Mouse (Mus musculus) neutrophil, adult 5-6 weeks (primary cell): ENCODE results near the gene Samhd1. TPM values are rescaled to one million over a fixed set of nuclear protein-coding genes. Genes with fewer than 3 reads are reported as not detected.

ENCODE experiments used
- ATAC-seq: fragments of 151-379, 151-347 bp; 2 replicates; pipeline ENCODE4 v1.8.0; 2017; ENCODE audit warnings: mild to moderate bottlenecking, moderate TSS enrichment; ENCODE audit not compliant: insufficient number of reproducible peaks, poor library complexity, low FRiP score, severe bottlenecking; ENCODE audit errors: extremely low read depth
- total RNA-seq: library from RNA; stranded (forward); fragments of 200-1000 nt; gene quantifications from 2 replicates; pipeline ENCODE4 v1.2.3, GENCODE M21; 2017

Gene Samhd1
- total RNA-seq, 1 experiment from 2014 or later = 1,994 TPM

DNA sequence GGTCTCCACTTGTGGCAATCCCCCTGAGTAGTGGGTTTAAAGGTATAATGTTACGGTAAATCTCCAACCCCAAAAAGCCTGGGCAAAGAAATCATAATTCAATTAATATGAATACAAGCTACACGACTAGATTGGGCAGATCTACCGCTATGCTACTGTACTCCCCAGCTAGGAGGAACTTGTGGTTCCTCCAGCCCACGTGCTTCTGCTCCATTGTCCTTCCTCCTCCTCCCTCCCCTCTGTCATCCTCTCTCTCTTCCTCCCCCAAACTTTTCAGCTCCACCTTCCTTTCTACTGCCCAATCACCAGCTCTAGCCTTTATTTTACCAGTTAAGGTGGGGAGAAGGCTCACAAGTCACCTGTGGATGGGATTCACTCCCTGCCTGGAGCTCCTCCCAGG lies 26.8 kb downstream of the Samhd1 start:
- peak; percentile 51; the same call in 1 of the 2 replicates for ATAC-seq

DNA sequence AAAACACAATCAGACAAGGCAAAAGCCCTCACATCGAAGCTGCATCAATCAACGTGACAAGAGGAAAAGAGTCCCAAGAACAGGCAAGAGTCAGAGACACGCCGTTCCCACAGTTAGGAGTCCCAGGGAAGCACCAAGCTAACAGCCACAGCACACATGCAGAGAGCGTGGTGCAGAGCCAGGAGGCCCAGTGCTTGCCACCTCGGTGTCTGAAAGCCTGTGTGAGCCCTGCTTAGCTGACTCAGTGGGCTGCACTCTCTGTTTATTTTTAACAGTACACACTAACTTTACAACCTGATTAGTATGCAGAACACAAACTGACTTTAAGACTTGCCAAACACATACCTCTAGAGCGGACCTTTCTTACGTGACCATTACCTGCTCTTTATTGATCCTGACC lies 30.6 kb downstream of the Samhd1 start:
- ATAC-seq = no peak

DNA sequence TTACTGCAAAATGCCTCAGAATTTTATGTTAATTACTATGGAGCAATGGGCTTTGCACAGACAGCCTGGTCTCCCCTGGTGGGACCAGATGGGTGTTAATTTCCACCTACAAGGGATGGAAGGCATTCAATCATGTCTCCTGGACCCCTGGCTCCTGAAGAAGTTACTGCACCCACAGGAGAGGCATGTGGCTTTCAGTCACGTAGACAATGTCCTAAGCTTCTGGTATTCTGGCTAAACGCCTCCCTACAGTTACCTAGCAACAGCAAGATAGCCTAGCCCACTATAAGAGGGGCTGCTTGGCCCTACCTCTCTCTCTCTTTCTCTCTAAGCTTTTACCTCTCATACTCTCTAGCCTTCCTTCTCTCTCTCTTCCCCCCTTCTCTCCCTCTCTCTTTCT lies 32.8 kb downstream of the Samhd1 start:
- ATAC-seq = no peak

DNA sequence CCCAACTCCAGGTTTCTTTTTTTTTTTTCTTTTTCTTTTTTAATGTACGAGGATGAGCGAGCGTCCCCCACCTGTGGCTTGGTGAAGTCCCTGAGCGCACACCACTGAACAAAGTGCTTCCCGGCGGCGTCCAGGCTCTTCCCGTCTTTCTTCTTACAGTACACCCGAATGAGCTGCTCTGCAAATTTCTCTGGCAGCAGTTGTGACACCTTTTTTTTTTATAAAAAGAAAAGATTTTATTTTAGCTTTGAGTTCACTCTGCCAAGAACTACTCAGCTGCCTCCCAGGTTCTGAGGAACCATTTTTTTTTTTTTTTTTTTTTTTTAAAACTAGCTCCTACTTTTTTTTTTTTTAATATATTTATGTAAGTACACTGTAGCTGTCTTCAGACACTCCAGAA lies 33.4 kb downstream of the Samhd1 start:
- ATAC-seq = no peak

DNA sequence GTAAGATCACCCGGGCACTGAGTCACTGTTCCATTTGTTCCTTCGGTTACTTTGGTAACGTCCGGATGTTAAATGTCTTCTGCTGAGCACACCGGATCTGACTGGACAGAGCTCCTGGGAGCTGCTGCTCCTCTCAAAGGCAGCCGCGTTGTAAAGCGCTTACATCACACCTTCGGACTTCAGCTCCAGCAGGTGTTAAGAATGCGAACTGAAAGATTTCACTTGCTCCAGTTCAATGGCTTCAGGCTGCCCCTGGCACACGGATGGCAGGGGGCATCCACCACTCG lies 34.8 kb downstream of the Samhd1 start:
- no peak for ATAC-seq

DNA sequence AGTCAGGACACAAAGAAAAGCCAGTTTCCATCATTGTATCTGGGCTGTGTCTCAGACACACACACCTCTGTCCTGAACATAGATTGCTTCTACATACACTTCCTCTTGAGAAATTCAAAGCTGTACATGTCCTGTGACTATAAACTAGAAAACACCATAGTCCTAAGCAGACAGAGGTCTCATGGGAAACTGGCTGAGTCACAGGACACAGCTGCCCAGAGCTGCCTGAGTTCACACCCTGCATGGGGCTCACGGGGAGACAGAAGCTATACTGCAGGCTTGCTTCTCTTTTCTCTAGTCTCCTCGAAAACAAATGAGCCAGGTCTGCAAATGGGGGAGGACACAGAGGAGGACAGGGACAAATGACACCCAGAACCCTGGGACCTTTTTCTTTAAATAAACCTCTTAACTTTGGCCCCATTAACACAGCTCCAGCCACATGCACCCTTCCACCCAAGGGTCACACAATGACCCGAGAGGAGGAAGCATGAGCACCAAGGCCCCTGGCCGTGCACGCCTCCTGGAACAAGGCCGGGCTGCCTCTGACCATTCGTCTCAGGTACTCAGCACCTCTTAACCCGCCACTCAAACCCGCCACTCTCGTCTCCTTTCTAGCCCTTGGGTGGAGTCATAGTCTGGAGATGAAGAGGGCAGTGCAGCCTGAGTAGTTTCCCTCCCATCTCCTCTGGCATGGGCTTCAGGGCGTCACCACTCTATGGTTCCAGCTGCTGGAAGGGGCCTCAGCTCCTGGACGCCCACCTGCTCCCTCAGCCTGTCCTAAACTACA lies 35.3 kb downstream of the Samhd1 start:
- ATAC-seq = no peak

DNA sequence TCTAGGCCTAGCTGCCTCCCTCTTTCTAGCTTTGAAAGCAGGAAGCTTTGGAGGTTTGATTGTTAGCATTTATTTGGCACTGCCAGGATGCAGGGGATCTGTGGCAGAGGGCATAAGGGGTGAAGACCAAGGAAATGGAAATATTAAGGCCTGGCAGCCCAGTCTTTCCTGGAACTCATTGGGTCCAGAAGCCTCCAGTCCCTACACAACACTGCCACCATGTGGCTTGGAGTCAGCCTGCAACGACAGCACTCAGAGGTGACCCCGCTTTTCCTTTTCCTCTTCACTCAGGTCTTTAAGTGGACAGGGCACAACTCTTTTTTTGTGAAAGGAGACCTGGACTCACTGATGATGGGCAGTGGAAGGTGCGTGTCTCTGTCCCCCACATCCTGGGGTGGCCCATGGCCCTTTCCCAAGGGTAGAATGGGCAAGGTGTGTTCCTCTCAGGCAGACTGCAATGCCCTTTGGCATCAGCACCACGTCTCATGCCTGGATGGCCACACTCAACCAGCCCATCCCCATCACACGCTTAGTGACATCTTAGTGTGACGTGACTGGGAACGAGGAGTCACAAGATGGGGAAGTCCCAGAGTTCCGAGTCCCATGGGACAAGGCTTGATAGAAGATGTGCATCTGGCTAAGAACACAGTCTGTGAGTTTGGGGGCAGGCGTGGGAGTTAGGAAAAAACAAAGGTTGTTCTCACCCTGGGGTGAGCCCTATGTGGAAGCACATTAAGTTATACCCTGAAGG lies 39.9 kb downstream of the Samhd1 start:
- no peak; the same call in 1 of the 2 replicates for ATAC-seq

DNA sequence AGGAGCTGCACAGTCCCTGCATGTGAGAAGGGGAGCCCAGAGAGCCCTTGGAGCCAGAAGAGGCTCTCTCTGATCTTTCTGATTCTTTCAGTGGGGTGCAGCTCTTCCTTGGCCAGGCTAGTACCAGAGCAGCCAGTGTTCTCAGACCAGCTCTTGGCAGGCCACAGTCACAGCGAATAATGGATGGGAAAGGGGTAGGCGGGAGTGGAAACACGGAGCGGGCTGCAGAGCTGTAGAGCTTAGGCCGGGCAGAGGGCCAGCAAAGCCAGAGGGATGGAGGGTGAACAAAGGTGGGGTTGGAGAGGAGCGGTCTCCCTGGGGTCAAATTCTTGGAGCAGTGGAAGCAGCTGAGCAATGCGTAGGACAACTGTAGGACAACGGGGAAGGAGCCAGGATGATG lies 43.0 kb downstream of the Samhd1 start:
- no peak for ATAC-seq

DNA sequence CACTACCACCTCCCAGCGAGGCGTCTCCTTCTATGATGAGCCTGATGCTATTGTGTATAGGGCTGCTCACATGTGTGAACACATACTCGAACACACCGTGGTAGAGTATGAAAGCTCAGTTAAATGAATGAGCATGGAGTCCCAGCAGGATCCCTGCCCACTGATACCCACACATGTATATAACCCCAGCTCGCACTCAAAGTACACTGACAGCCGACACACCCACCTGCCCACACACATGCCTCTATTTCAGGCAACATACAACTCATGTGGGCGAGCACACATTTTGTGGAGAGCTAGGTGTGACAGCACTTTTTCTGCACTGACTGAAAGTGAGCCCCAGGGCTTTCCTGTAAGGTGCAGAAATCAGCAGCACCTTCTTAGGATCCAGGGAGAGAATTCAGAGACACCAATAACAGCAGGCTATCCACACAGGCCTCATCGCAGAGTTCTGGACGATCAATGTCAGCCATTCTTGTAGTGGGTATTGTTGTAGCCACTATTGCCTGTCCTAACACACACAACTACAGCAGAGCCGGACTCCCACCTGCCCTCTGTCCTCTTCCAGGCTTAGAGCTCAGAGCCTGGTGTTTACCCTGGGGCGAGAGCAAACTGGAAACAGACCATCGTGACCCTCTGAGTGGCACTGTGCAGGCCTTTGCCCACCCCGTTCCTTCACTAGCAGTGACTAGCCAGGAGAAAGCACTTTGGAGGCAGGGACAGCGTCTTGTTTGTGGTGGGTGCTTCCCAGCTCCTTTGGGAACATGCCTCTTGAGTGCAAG lies 47.3 kb downstream of the Samhd1 start:
- no peak for ATAC-seq

DNA sequence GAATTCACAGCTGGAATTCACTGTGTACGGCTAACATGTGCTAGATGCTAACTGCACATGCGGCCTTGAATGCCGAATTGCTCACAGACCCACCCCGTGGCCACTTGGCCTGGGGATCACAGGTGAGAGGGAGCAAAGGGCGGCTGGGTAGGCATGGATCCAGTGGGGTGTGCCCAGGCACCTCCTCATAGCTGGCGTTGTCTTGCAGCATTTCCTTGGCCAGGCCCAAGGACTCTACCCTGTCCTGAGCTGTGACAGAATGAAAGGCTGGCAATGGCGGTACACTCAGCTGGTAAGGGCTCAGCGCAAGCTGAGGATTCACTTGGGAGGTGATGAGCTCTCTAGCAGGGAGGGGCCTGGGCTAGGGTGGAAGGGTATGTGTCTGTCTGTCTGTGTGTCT lies 48.3 kb downstream of the Samhd1 start, which contains the start of gene Tldc2:
Tldc2 (plus strand) TSS at position 260 of the 400 bp plus-strand sequence.
- ATAC-seq = no peak

DNA sequence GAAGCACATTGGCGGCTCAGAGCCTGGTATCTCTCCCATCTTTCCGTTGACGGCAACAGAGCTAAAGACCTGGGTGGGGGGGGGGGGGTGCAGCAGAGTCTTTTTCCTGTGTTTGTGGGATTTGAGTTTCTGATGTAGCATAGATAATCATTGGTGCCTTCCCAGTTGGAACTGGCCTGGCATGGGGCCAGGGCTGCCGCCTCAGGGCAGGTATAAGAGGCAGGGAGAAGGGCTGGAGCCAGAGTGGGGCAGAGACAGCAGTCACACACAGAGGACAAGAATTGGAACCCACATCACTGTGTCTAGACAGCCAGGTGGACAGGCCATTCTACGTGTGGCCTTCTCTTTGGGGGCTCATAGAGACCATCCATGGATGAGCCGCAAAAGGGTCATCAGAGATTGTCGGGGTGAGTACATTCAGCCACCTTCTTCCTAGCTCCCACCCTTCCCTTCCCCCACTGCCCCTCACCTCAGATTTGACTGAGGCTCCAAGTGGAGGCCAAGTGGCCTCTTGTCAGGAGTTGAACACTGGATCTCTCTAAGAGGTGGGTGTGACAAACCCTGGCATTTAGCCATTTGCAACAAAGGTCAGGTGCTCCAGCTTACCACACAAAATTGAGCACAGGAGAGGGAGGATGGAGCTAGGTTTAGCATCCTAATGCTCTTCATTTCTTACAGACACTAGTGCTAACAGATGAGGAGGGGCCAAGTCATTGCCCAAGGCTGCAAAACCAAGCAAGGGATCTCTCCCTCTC lies 50.1 kb downstream of the Samhd1 start:
- ATAC-seq = no peak

DNA sequence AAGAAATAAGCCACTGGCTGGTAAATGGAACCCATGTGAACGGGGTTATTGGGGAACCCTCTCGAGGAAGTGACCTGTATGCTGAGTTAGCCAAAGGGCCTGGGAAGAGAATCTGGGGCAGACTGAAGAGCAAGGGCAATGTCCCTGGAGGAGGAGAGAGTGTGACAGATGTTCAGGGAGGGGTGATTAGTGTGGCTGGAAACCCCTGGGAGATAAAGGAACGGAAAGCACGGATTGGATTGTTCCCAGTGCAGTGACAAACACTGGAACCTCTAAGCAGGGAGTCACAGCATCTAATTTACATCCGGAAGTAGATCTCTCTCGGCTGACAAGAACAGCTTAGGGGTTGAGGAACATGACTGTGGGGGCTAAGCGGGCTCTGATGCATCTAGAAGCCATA lies 53.1 kb downstream of the Samhd1 start:
- ATAC-seq = no peak

DNA sequence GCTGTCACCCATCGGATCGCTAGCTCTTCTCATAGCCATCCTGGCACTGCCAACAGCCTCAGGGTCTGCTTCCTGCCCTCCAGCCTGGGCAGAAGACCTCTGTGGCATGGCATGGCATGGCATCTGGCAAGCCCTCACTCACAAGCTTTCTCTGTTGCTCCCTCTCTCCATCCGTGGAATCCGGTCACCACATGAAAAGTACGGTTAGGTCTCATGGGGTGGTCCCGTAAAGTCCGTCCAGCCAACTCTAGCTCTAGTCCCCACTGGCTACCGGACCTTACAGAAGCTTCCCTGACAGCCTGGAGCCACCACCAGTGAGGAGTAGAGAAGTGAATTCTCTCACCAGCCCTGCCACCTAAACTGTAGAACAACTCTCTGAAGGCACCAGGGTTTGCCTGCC lies 53.7 kb downstream of the Samhd1 start:
- no peak for ATAC-seq

DNA sequence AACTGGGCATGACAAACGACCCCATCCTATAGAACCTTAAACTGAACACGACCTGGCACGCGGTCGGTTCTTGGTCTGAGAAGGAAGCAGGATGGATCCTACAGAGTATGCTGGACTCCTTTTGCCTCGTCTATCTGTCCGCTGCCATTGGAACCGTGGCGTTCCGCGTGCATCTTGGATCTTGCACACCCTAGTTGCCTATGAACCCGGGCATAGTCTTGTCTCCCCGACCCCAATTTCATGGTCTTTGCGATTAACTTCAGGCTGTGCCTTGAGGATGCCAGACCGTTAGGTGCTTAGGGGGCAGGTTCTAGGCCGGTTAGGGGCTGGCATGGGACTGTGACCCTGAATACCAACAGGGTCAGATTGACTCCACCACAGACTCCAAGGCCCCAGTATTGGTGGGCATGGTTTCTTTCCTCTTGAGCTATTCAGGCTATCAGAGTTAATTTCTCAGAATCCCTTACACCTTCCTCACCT lies 55.3 kb downstream of the Samhd1 start:
- no peak for ATAC-seq

DNA sequence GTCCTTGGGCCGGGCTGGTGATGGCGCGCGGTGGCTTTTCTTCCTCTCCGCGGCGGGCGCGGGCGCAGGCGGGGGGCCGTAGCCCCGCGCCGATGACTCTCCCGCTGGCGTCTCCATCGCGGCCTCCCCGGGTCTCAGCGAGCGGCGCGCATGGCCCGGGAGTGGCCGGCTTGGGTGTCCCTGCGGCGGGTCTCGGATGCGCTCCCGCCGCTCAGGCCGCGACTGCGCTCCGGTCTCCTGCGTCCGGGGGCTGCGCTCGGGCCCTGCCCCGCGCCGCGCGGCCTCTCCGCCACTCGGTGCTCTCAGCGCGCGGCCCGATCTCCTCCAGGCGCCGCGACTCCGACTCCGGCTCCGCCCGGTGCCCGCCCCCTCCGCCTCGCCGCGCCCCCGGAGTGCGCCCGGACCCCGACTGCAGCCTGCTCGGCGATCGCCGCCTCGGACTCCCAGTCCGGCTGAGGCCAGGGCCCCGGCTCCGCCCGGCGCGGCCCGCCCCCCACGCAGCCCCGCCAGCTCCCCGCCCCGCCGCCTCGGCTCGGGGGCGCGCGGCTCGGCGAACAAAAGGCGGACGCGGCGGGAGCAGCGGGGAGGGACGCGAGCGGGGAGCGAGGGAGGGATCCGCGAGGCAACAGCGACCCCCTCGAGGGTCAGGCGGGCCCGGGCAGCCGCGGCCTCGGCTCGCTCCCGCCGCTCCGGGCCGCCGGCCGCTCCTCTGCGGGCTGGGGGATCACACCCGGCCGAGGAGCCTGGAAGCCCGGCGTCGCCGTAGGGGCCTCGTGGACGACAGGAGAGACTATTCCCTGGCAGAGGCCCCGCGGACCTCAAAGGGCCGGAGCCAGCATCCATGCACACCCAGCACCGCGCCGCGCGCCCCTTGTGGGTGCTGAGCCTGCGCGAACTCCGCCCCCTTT lies 56.0 kb downstream of the Samhd1 start, which contains the start of gene Soga1:
Soga1 (minus strand) TSS at position 462 of the 908 bp plus-strand sequence.
- no peak for ATAC-seq

DNA sequence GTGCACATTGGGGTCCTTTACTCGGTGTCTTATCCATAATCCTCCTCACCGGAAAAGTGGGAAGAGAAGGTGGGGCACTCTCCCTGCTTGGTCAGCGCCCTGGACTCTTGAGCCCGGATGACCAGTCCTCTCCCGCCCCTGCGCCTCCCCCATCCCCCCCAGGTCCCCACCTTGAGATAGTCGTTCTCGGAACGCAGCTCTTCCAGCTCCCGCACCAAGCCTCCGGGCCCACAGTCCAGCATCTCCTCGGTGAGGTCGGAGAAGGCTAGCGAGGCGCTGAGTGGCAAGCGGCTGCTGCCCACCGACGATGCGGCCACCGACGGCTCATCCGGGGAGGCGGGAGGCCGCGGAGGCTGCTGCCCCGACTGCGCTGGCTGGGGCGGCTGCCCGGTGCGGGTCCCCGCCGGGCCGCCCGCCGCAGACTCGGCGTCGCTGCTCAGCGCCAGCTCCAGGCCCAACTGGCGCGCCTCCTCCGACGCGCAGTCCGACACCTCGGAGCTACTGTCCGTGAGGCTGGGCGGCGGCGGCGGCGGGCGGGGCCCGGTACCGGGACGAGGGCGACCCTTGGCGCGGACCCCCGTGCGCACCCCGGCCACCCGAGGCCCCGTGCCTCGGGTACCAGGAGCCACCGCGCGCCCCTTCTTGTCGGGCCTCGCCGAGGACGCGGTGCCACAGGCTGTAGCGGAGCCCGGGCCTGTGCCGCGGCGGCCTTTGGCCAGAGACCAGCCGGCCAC lies 56.8 kb downstream of the Samhd1 start:
- ATAC-seq = no peak

DNA sequence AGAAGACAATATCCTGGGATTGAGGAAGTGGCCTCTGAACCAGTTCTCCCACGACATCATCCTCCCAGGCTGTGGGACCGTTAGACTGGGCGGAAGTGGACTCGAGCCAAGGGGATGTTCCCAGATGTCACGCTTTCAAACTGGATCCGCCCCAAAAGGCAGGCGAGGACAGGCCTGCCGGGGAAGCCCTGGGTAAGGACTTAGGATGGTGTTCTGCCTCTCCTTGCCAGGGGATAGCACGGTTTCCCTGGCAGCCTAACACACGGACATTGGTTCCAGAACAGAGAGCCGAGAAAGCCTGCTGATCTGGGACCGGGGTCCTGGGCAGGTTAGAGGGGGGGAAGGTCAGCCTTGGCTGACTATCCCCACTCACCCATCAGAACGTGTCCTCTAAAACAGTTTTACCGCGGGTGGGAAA lies 57.4 kb downstream of the Samhd1 start:
- ATAC-seq = no peak
